Mouse (Mus musculus) CD4-positive, CD25-positive, alpha-beta regulatory T cell, adult 4 months (primary cell): ENCODE data around the gene Stx4a. TPM values are rescaled to one million over a fixed set of nuclear protein-coding genes. Genes with fewer than 3 reads are reported as not detected.
A peak's percentile ranks its signal among the peaks of the same experiment; 100 is the strongest.
"Not testable (repeated sequence)": the region's sequence is repeated elsewhere in the genome, so short reads cannot be mapped to it uniquely, and the experiment has no call there.

Source experiments
- ATAC-seq: one replicate; pipeline ENCODE4 v1.8.0; 2017
- polyA plus RNA-seq, 2 experiments: library from polyadenylated mRNA; unstranded; fragments of 100-300 nt; shearing (Covaris generic); gene quantifications; one replicate each; pipeline ENCODE4 v1.2.1; 2017

The Stx4a gene
- polyA plus RNA-seq, 2 experiments from 2014 or later: 62.0 to 110 TPM

- no peak for ATAC-seq
Measured at GRCm38 (mm10) chr7:127815116-127815665, 8.9 kb upstream of the Stx4a start.

- no peak for ATAC-seq
Measured at GRCm38 (mm10) chr7:127815954-127816821, 7.9 kb upstream of the Stx4a start.

- no peak for ATAC-seq
Measured at GRCm38 (mm10) chr7:127817053-127817452, 7.0 kb upstream of the Stx4a start.

- no peak for ATAC-seq
Measured at GRCm38 (mm10) chr7:127817776-127818175, 6.3 kb upstream of the Stx4a start.

- ATAC-seq: no peak
Measured at GRCm38 (mm10) chr7:127820836-127821509, 3.1 kb upstream of the Stx4a start.

GRCm38 (mm10) chr7:127822494-127822893 is 1.6 kb upstream of the Stx4a start:
- no peak for ATAC-seq

GRCm38 (mm10) chr7:127823236-127824171 is 590 bp upstream of the Stx4a start:
- no peak for ATAC-seq

- no peak for ATAC-seq
Measured at GRCm38 (mm10) chr7:127835550-127835949, 11.5 kb downstream of the Stx4a start.

GRCm38 (mm10) chr7:127837473-127837872 is 13.4 kb downstream of the Stx4a start:
- no peak for ATAC-seq

GRCm38 (mm10) chr7:127837878-127838277 is 13.8 kb downstream of the Stx4a start:
- ATAC-seq: not testable (repeated sequence)

GRCm38 (mm10) chr7:127840031-127840430 is 15.9 kb downstream of the Stx4a start:
- not testable (repeated sequence) for ATAC-seq

- peak; percentile 23 for ATAC-seq
Measured at GRCm38 (mm10) chr7:127840886-127841285, 16.8 kb downstream of the Stx4a start.

GRCm38 (mm10) chr7:127841340-127842000 is 17.4 kb downstream of the Stx4a start:
- peak; percentile 77 for ATAC-seq

GRCm38 (mm10) chr7:127842001-127842718 is 18.1 kb downstream of the Stx4a start:
- peak; percentile 74 for ATAC-seq

- no peak for ATAC-seq
Measured at GRCm38 (mm10) chr7:127849973-127850875, 26.1 kb downstream of the Stx4a start.

- ATAC-seq: no peak
Measured at GRCm38 (mm10) chr7:127850906-127851305, 26.8 kb downstream of the Stx4a start.

GRCm38 (mm10) chr7:127858258-127858657 is 34.2 kb downstream of the Stx4a start:
- no peak for ATAC-seq

- ATAC-seq: no peak
Measured at GRCm38 (mm10) chr7:127866434-127866833, 42.3 kb downstream of the Stx4a start.

GRCm38 (mm10) chr7:127867641-127868040 is 43.5 kb downstream of the Stx4a start:
- no peak for ATAC-seq
